Mouse (Mus musculus) liver, embryonic 15.5 days (tissue): ENCODE measurements around the gene Dhx15. TPM values are rescaled to one million over a fixed set of nuclear protein-coding genes. Genes with fewer than 3 reads are reported as not detected.

Experiments
- ATAC-seq: fragments of 200-750 bp; cut with Nextera tagmentation; 2 replicates; pipeline ENCODE4 v1.8.0; 2017; ENCODE audit warnings: moderate number of reproducible peaks, mild to moderate bottlenecking, moderate library complexity; ENCODE audit not compliant: insufficient read depth
- H3K27ac ChIP-seq: fragments of 300-500 bp; sonication (generic); replicated peaks from 2 replicates; pipeline ENCODE4 v1.5.1; 2015; ENCODE audit warnings: mild to moderate bottlenecking, inconsistent platforms
- H3K27me3 ChIP-seq: fragments of 300-500 bp; sonication (generic); 2 replicates; pipeline ENCODE4 v1.6.1; 2015; ENCODE audit warnings: mild to moderate bottlenecking, inconsistent platforms
- H3K36me3 ChIP-seq: fragments of 300-500 bp; sonication (generic); replicated peaks from 2 replicates; pipeline ENCODE4 v1.6.1; 2015; ENCODE audit warnings: moderate library complexity, mild to moderate bottlenecking, inconsistent platforms
- H3K4me1 ChIP-seq: fragments of 300-500 bp; sonication (generic); replicated peaks from 2 replicates; pipeline ENCODE4 v1.6.1; 2015; ENCODE audit warnings: inconsistent platforms
- H3K4me2 ChIP-seq: fragments of 300-500 bp; sonication (generic); 2 replicates; pipeline ENCODE4 v1.6.1; 2015; ENCODE audit warnings: moderate library complexity, mild to moderate bottlenecking, inconsistent platforms
- H3K4me3 ChIP-seq: fragments of 300-500 bp; sonication (generic); replicated peaks from 2 replicates; pipeline ENCODE4 v1.5.1; 2015; ENCODE audit warnings: mild to moderate bottlenecking, inconsistent platforms
- H3K9ac ChIP-seq: fragments of 300-500 bp; sonication (generic); 2 replicates; pipeline ENCODE4 v1.6.1; 2015; ENCODE audit warnings: moderate library complexity, mild to moderate bottlenecking, inconsistent platforms
- H3K9me3 ChIP-seq: fragments of 300-500 bp; sonication (generic); replicated peaks from 2 replicates; pipeline ENCODE4 v1.6.1; 2016; ENCODE audit warnings: inconsistent platforms
- WGBS: fragments of 180-500 bp; shearing (Covaris S2); methylation state at CpG from one replicate; pipeline ENCODE4 v1.1.7; 2015; ENCODE audit warnings: mixed read lengths; ENCODE audit not compliant: insufficient replicate concordance; 5-methylcytosine and 5-hydroxymethylcytosine counted together
- polyA plus RNA-seq: library from polyadenylated mRNA; unstranded; fragments of >200 nt; fragmentation: Nextera tagmentation; extraction: Ambion mirVana; gene quantifications from 2 replicates; pipeline ENCODE4 v1.2.1, GENCODE M21; 2015

Gene Dhx15
- polyA plus RNA-seq, 1 experiment from 2014 or later: 64.5 TPM

GRCm38 (mm10) chr5:52220013-52220804 lies 29.9 kb upstream of the Dhx15 start:
- no peak overlapping the region for H3K4me2 ChIP-seq
- H3K9me3 ChIP-seq: no peaks in the 10 kb centered on the region
- H3K27ac ChIP-seq: no peak overlapping the region
- no peaks in the 10 kb centered on the region for H3K4me1 ChIP-seq
- no peaks in the 10 kb centered on the region for H3K27me3 ChIP-seq
- no peak overlapping the region for H3K4me3 ChIP-seq
- H3K9ac ChIP-seq: no peak overlapping the region
- no peaks in the 10 kb centered on the region for H3K36me3 ChIP-seq
- no peak for ATAC-seq
- 54% methylated on average over 14 of the region's 14 CpGs for WGBS

GRCm38 (mm10) chr5:52218238-52218637 lies 27.9 kb upstream of the Dhx15 start:
- peaks cover 3% of the 10 kb centered on the region for H3K4me1 ChIP-seq
- WGBS: 78% methylated on average over 6 of the region's 6 CpGs
- H3K4me2 ChIP-seq: no peak overlapping the region
- H3K27ac ChIP-seq: no peak overlapping the region
- H3K4me3 ChIP-seq: no peak overlapping the region
- no peak overlapping the region for H3K9ac ChIP-seq
- H3K27me3 ChIP-seq: no peaks in the 10 kb centered on the region
- H3K36me3 ChIP-seq: no peaks in the 10 kb centered on the region
- no peak for ATAC-seq
- H3K9me3 ChIP-seq: no peaks in the 10 kb centered on the region

- H3K4me3 ChIP-seq: no peak overlapping the region
- no peak overlapping the region for H3K27ac ChIP-seq
- H3K9ac ChIP-seq: no peak overlapping the region
- 42% methylated on average over 7 of the region's 7 CpGs for WGBS
- no peaks in the 10 kb centered on the region for H3K36me3 ChIP-seq
- H3K9me3 ChIP-seq: no peaks in the 10 kb centered on the region
- peak; percentile 74 for ATAC-seq
- H3K4me2 ChIP-seq: peak overlapping the region; percentile 20; the same call in 1 of the 2 replicates
- H3K27me3 ChIP-seq: no peaks in the 10 kb centered on the region
- peaks cover 8% of the 10 kb centered on the region for H3K4me1 ChIP-seq
These were observed 23.0 kb upstream of the Dhx15 start for GRCm38 (mm10) chr5:52213143-52213900.

GRCm38 (mm10) chr5:52191180-52191468 lies 810 bp upstream of the Dhx15 start:
- Histone ChIP-seq H3K36me3 (no peaks in the 10 kb centered on the region), H3K4me1 (peaks cover 29% of the 10 kb centered on the region), H3K27me3 (no peaks in the 10 kb centered on the region), H3K9ac (peak overlapping the region; percentile 95), H3K9me3 (no peaks in the 10 kb centered on the region), H3K4me3 (peak overlapping the region; percentile 97), H3K27ac (peak overlapping the region; percentile 87), H3K4me2 (peak overlapping the region; percentile 89)
- WGBS: 21% methylated on average over 1 of the region's 1 CpGs
- peak; percentile 4 for ATAC-seq

GRCm38 (mm10) chr5:52189664-52190365 lies 499 bp downstream of the Dhx15 start:
- Histone ChIP-seq H3K36me3 (peaks cover 3% of the 10 kb centered on the region), H3K27me3 (no peaks in the 10 kb centered on the region), H3K4me2 (peak overlapping the region; percentile 72), H3K27ac (peak overlapping the region; percentile 87), H3K9ac (peak overlapping the region; percentile 95), H3K4me3 (peak overlapping the region; percentile 97), H3K9me3 (no peaks in the 10 kb centered on the region), H3K4me1 (peaks cover 36% of the 10 kb centered on the region)
- ATAC-seq: peak; percentile 62
- under 1% methylated on average over 63 of the region's 63 CpGs for WGBS

GRCm38 (mm10) chr5:52188206-52188605 lies 2.1 kb downstream of the Dhx15 start:
- peaks cover 36% of the 10 kb centered on the region for H3K4me1 ChIP-seq
- no peaks in the 10 kb centered on the region for H3K27me3 ChIP-seq
- no peaks in the 10 kb centered on the region for H3K9me3 ChIP-seq
- H3K36me3 ChIP-seq: peaks cover 16% of the 10 kb centered on the region
- 10% methylated on average over 3 of the region's 3 CpGs for WGBS
- H3K4me2 ChIP-seq: peak overlapping the region; percentile 72
- peak overlapping the region; percentile 95 for H3K9ac ChIP-seq
- H3K4me3 ChIP-seq: peak overlapping the region; percentile 97
- no peak overlapping the region for H3K27ac ChIP-seq
- ATAC-seq: no peak

- H3K36me3 ChIP-seq: peaks cover 33% of the 10 kb centered on the region
- no peak overlapping the region for H3K9ac ChIP-seq
- no peaks in the 10 kb centered on the region for H3K27me3 ChIP-seq
- H3K4me2 ChIP-seq: no peak overlapping the region
- H3K4me1 ChIP-seq: no peaks in the 10 kb centered on the region; the same call in 1 of the 2 replicates
- H3K27ac ChIP-seq: no peak overlapping the region
- ATAC-seq: no peak
- no peaks in the 10 kb centered on the region for H3K9me3 ChIP-seq
- WGBS: 53% methylated on average over 1 of the region's 1 CpGs
- no peak overlapping the region for H3K4me3 ChIP-seq
These were observed 13.0 kb downstream of the Dhx15 start for GRCm38 (mm10) chr5:52177326-52177725.

GRCm38 (mm10) chr5:52168468-52168867 lies 21.8 kb downstream of the Dhx15 start:
- no peak for ATAC-seq
- Histone ChIP-seq H3K36me3 (peaks cover 53% of the 10 kb centered on the region), H3K9me3 (no peaks in the 10 kb centered on the region), H3K27me3 (no peaks in the 10 kb centered on the region), H3K27ac (no peak overlapping the region), H3K4me1 (no peaks in the 10 kb centered on the region), H3K4me2 (no peak overlapping the region), H3K9ac (no peak overlapping the region), H3K4me3 (no peak overlapping the region)
- 25% methylated on average over 2 of the region's 2 CpGs for WGBS

- H3K4me2 ChIP-seq: no peak overlapping the region
- peaks cover 47% of the 10 kb centered on the region for H3K36me3 ChIP-seq
- no peaks in the 10 kb centered on the region for H3K9me3 ChIP-seq
- WGBS: 53% methylated on average over 3 of the region's 3 CpGs
- no peak for ATAC-seq
- H3K4me3 ChIP-seq: no peak overlapping the region
- H3K27ac ChIP-seq: no peak overlapping the region
- H3K27me3 ChIP-seq: no peaks in the 10 kb centered on the region
- H3K9ac ChIP-seq: no peak overlapping the region
- H3K4me1 ChIP-seq: peaks cover 5% of the 10 kb centered on the region; the same call in 1 of the 2 replicates
These were observed 41.2 kb downstream of the Dhx15 start for GRCm38 (mm10) chr5:52149138-52149537.

GRCm38 (mm10) chr5:52147141-52147540 lies 43.2 kb downstream of the Dhx15 start:
- Histone ChIP-seq H3K36me3 (peaks cover 50% of the 10 kb centered on the region), H3K4me3 (no peak overlapping the region), H3K9ac (no peak overlapping the region), H3K27me3 (no peaks in the 10 kb centered on the region), H3K4me2 (no peak overlapping the region), H3K27ac (no peak overlapping the region), H3K9me3 (no peaks in the 10 kb centered on the region), H3K4me1 (peaks cover 5% of the 10 kb centered on the region; the same call in 1 of the 2 replicates)
- 78% methylated on average over 4 of the region's 4 CpGs for WGBS
- ATAC-seq: no peak

- Histone ChIP-seq H3K4me2 (no peak overlapping the region), H3K27me3 (no peaks in the 10 kb centered on the region), H3K9me3 (no peaks in the 10 kb centered on the region), H3K27ac (no peak overlapping the region), H3K4me1 (peaks cover 5% of the 10 kb centered on the region; the same call in 1 of the 2 replicates), H3K4me3 (no peak overlapping the region), H3K9ac (no peak overlapping the region), H3K36me3 (peaks cover 50% of the 10 kb centered on the region)
- 65% methylated on average over 6 of the region's 6 CpGs for WGBS
- ATAC-seq: no peak
These were observed 44.6 kb downstream of the Dhx15 start for GRCm38 (mm10) chr5:52145684-52146083.
